Mouse (Mus musculus) embryonic facial prominence, embryonic 13.5 days (tissue): ENCODE results near the gene Pmf1. TPM values are rescaled to one million over a fixed set of nuclear protein-coding genes. Genes with fewer than 3 reads are reported as not detected.
A peak's percentile ranks its signal among the peaks of the same experiment; 100 is the strongest.

Source experiments
- ATAC-seq: fragments of 200-750 bp; cut with Nextera tagmentation; 2 replicates; pipeline ENCODE4 v1.8.0; 2017; ENCODE audit warnings: low read depth; ENCODE audit not compliant: insufficient number of reproducible peaks, insufficient read depth, low FRiP score, low TSS enrichment
- H3K27ac ChIP-seq: fragments of 300-500 bp; sonication (generic); 2 replicates; pipeline ENCODE4 v1.5.1; 2015; ENCODE audit warnings: moderate library complexity, mild to moderate bottlenecking, inconsistent platforms
- H3K27me3 ChIP-seq: fragments of 300-500 bp; sonication (generic); 2 replicates; pipeline ENCODE4 v1.6.1; 2015; ENCODE audit warnings: mild to moderate bottlenecking, inconsistent platforms
- H3K36me3 ChIP-seq: fragments of 300-500 bp; sonication (generic); 2 replicates; pipeline ENCODE4 v1.6.1; 2015; ENCODE audit warnings: mild to moderate bottlenecking, inconsistent platforms
- H3K4me1 ChIP-seq: fragments of 300-500 bp; sonication (generic); 2 replicates; pipeline ENCODE4 v1.6.1; 2015; ENCODE audit warnings: inconsistent platforms
- H3K4me2 ChIP-seq: fragments of 300-500 bp; sonication (generic); 2 replicates; pipeline ENCODE4 v1.6.1; 2015; ENCODE audit warnings: moderate library complexity, mild to moderate bottlenecking, inconsistent platforms
- H3K4me3 ChIP-seq: fragments of 300-500 bp; sonication (generic); 2 replicates; pipeline ENCODE4 v1.5.1; 2015; ENCODE audit warnings: mild to moderate bottlenecking, inconsistent platforms
- H3K9ac ChIP-seq: fragments of 300-500 bp; sonication (generic); 2 replicates; pipeline ENCODE4 v1.6.1; 2015; ENCODE audit warnings: mild to moderate bottlenecking, inconsistent platforms
- H3K9me3 ChIP-seq: fragments of 300-500 bp; sonication (generic); 2 replicates; pipeline ENCODE4 v1.6.1; 2016; ENCODE audit warnings: inconsistent platforms
- WGBS: fragments of 180-500 bp; shearing (Covaris S2); methylation state at CpG from one replicate; pipeline ENCODE4 v1.1.7; 2015; ENCODE audit warnings: mixed read lengths; 5-methylcytosine and 5-hydroxymethylcytosine counted together
- polyA plus RNA-seq: library from polyadenylated mRNA; unstranded; fragments of >200 nt; fragmentation: Nextera tagmentation; extraction: Ambion mirVana; gene quantifications from 2 replicates; pipeline ENCODE4 v1.2.1, GENCODE M21; 2015

Gene Pmf1
- polyA plus RNA-seq, 1 experiment from 2014 or later: 153 TPM

GRCm38 (mm10) chr3:88450379-88451131, 40.4 kb upstream of the Pmf1 start:
- no peak for ATAC-seq
- 76% methylated on average over 12 of the region's 12 CpGs for WGBS
- Histone ChIP-seq H3K9ac (no peak overlapping the region), H3K4me1 (peaks cover 29% of the 10 kb centered on the region), H3K4me2 (no peak overlapping the region), H3K27ac (0 out of 2 replicates have a peak overlapping the region, but pooled peaks have one; percentile 58), H3K36me3 (0 out of 2 replicates have a peak, but pooled peaks cover 3% of the 10 kb centered on the region), H3K4me3 (no peak overlapping the region), H3K9me3 (no peaks in the 10 kb centered on the region), H3K27me3 (no peaks in the 10 kb centered on the region)

DNA sequence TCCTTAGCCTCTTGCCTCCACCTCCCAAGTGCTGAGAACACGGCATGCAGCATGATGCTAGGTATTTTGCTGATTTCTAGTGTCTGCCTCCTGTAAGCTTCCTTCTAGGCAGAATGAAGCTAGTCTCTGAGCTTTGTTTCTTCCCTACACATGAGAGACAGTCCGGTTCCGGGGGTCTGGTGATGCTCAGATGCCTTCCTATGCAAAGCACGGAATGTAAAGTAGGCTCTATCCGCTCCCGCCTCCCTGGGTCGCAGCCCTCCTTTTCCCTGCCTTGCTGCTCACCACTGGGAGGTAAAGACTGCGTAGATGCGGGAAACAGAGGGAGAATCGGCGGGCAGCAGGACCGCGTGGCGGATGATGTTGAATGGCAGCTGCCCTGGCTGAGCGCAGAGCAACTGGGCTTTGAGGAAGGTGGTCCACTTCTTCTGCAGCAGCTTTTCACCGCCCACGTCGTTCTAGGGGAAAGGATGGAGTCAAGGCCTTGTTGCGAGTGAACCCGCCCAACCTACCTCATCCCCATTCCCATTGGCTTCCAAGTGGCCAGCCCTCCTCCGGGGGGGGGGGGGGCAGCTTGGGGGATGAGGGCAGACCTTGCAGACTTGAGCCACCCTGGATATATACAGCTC, 39.4 kb upstream of the Pmf1 start:
- ATAC-seq: peak; percentile 65
- H3K27ac ChIP-seq: peak overlapping the region; percentile 58
- H3K4me2 ChIP-seq: peak overlapping the region; percentile 62
- no peaks in the 10 kb centered on the region for H3K27me3 ChIP-seq
- H3K4me3 ChIP-seq: peak overlapping the region; percentile 43
- peak overlapping the region; percentile 63 for H3K9ac ChIP-seq
- no peaks in the 10 kb centered on the region for H3K9me3 ChIP-seq
- H3K36me3 ChIP-seq: 0 out of 2 replicates have a peak, but pooled peaks cover 3% of the 10 kb centered on the region
- H3K4me1 ChIP-seq: peaks cover 19% of the 10 kb centered on the region
- WGBS: 6% methylated on average over 21 of the region's 21 CpGs

DNA sequence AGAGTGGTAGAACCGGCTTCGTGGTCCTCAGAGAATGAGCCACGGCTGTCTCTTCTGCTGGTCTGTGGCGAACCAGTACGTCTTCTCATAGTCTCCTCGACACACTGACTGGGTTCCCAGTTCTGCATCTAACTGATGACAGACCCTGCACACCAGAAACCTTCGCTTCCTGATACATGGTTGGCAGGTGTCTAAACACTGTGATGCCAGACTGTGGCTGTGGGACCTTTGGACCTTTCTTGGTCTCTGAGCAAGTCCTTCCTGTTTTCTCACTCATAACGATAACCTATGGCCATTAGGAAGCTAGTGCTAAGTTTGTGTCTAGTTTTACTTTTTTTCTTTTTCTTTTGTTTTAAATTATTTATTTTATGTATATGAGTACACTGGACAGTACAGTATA, 38.3 kb upstream of the Pmf1 start:
- Histone ChIP-seq H3K9me3 (no peaks in the 10 kb centered on the region), H3K4me1 (peaks cover 16% of the 10 kb centered on the region), H3K27me3 (no peaks in the 10 kb centered on the region), H3K9ac (no peak overlapping the region), H3K4me2 (no peak overlapping the region), H3K4me3 (no peak overlapping the region), H3K36me3 (peaks cover 3% of the 10 kb centered on the region; the same call in 1 of the 2 replicates), H3K27ac (no peak overlapping the region)
- ATAC-seq: no peak
- 88% methylated on average over 8 of the region's 8 CpGs for WGBS

- Histone ChIP-seq H3K9me3 (no peaks in the 10 kb centered on the region), H3K27ac (no peak overlapping the region), H3K27me3 (no peaks in the 10 kb centered on the region), H3K4me2 (no peak overlapping the region), H3K4me1 (peaks cover 16% of the 10 kb centered on the region), H3K4me3 (no peak overlapping the region), H3K9ac (no peak overlapping the region), H3K36me3 (peaks cover 3% of the 10 kb centered on the region; the same call in 1 of the 2 replicates)
- ATAC-seq: no peak
- 61% methylated on average over 8 of the region's 8 CpGs for WGBS
Observed at GRCm38 (mm10) chr3:88447676-88448183, 37.6 kb upstream of the Pmf1 start.

DNA sequence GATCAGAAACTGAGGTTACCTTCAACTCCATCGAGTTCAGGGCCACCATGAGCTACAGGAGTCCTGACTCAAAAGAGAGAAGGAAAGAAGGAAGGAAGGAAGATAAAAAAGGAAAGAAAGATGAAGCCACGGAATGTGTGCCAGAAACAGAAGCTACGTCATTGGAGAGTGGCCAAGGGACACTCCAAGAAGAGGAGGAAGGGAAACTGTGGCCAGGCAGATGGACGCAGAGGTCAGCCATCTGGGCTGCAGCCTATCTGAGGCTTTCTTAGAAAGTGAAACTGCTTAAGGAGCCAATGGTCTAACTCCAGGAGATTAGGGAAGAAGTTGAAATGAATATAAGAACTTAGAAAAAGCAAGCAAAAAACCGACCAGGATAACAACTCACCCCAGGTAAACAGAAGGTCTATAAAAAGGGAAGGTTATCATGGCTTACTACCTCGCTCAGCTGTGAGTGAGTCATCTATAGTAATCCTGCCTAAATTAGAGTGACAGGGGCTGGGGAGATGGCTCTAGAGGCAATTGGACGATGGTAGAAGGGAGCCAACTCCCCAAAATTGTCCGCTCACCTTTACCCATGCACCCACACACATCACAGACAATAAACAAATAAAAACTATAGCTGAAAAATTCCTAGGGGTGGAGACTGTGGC, 36.5 kb upstream of the Pmf1 start:
- no peak overlapping the region for H3K4me2 ChIP-seq
- peaks cover 13% of the 10 kb centered on the region for H3K4me1 ChIP-seq
- H3K9me3 ChIP-seq: no peaks in the 10 kb centered on the region
- H3K4me3 ChIP-seq: no peak overlapping the region
- H3K27me3 ChIP-seq: no peaks in the 10 kb centered on the region
- H3K27ac ChIP-seq: no peak overlapping the region
- H3K36me3 ChIP-seq: peaks cover 3% of the 10 kb centered on the region; the same call in 1 of the 2 replicates
- H3K9ac ChIP-seq: no peak overlapping the region
- no peak for ATAC-seq
- 76% methylated on average over 8 of the region's 8 CpGs for WGBS

DNA sequence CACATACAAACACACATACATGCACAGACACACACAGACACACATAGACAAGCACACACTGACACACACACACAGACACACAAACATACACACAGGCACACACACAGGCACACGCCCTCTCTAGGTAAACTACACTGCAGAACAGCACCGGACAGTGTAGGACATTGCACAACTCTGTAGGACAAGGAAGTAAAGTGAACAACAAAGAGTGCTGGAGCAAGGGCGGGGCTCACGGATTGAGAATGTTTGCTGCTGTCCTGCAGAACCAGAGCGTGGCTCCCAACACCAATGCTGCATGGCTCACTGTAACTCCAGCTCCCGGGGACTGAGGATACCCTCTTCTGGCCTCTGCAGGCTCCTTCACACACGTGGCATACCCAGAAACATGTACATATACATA, 32.8 kb upstream of the Pmf1 start:
- Histone ChIP-seq H3K4me3 (no peak overlapping the region), H3K36me3 (peaks cover 11% of the 10 kb centered on the region), H3K9ac (no peak overlapping the region), H3K27ac (no peak overlapping the region), H3K27me3 (no peaks in the 10 kb centered on the region), H3K9me3 (no peaks in the 10 kb centered on the region), H3K4me1 (peaks cover 13% of the 10 kb centered on the region), H3K4me2 (no peak overlapping the region)
- no peak for ATAC-seq
- WGBS: 68% methylated on average over 7 of the region's 7 CpGs

GRCm38 (mm10) chr3:88442488-88442887, 32.4 kb upstream of the Pmf1 start:
- H3K27me3 ChIP-seq: no peaks in the 10 kb centered on the region
- no peak overlapping the region for H3K4me3 ChIP-seq
- H3K27ac ChIP-seq: no peak overlapping the region
- no peak overlapping the region for H3K4me2 ChIP-seq
- ATAC-seq: no peak
- H3K9ac ChIP-seq: no peak overlapping the region
- no peaks in the 10 kb centered on the region for H3K9me3 ChIP-seq
- WGBS: 86% methylated on average over 12 of the region's 12 CpGs
- H3K4me1 ChIP-seq: peaks cover 15% of the 10 kb centered on the region
- peaks cover 10% of the 10 kb centered on the region for H3K36me3 ChIP-seq

- Histone ChIP-seq H3K9ac (0 out of 2 replicates have a peak overlapping the region, but pooled peaks have one; percentile 27), H3K27ac (no peak overlapping the region; the same call in 1 of the 2 replicates), H3K4me1 (peaks cover 25% of the 10 kb centered on the region), H3K4me2 (peak overlapping the region; percentile 39), H3K9me3 (no peaks in the 10 kb centered on the region), H3K4me3 (no peak overlapping the region), H3K36me3 (peaks cover 17% of the 10 kb centered on the region), H3K27me3 (no peaks in the 10 kb centered on the region)
- no peak for ATAC-seq
- WGBS: 24% methylated on average over 27 of the region's 27 CpGs
Observed at GRCm38 (mm10) chr3:88440500-88441381, 30.6 kb upstream of the Pmf1 start.

GRCm38 (mm10) chr3:88439582-88439981, 29.5 kb upstream of the Pmf1 start:
- Histone ChIP-seq H3K9ac (no peak overlapping the region), H3K4me3 (no peak overlapping the region), H3K36me3 (peaks cover 17% of the 10 kb centered on the region), H3K9me3 (no peaks in the 10 kb centered on the region), H3K4me2 (no peak overlapping the region), H3K27me3 (no peaks in the 10 kb centered on the region), H3K27ac (no peak overlapping the region), H3K4me1 (peaks cover 29% of the 10 kb centered on the region)
- WGBS: 62% methylated on average over 4 of the region's 4 CpGs
- no peak for ATAC-seq

GRCm38 (mm10) chr3:88437454-88437853, 27.3 kb upstream of the Pmf1 start:
- Histone ChIP-seq H3K4me3 (no peak overlapping the region), H3K27ac (no peak overlapping the region), H3K36me3 (peaks cover 17% of the 10 kb centered on the region), H3K9ac (no peak overlapping the region), H3K27me3 (no peaks in the 10 kb centered on the region), H3K9me3 (no peaks in the 10 kb centered on the region), H3K4me2 (peak overlapping the region; percentile 57), H3K4me1 (peaks cover 29% of the 10 kb centered on the region)
- ATAC-seq: no peak
- WGBS: 73% methylated on average over 10 of the region's 10 CpGs
